Mouse (Mus musculus) embryonic fibroblast, embryonic 13.5 days (primary cell): ENCODE measurements around the gene Fbxw10.
A peak's percentile ranks its signal among the peaks of the same experiment; 100 is the strongest.

Experiments
- CTCF ChIP-seq: IDR thresholded peaks from 2 replicates; pipeline ENCODE4 v1.5.1; 2011; ENCODE audit warnings: mild to moderate bottlenecking, control low read depth, low read length, moderate library complexity, borderline replicate concordance; ENCODE audit not compliant: insufficient read depth
- POLR2A ChIP-seq: IDR thresholded peaks from 2 replicates; pipeline ENCODE4 v1.6.1; 2011; ENCODE audit warnings: low read depth, mild to moderate bottlenecking, control low read depth, low read length, moderate library complexity

GRCm38 (mm10) chr11:62879220-62880048 lies 32.6 kb downstream of the Fbxw10 start, which contains the start of gene Tvp23b:
- TF ChIP-seq POLR2A (peak; percentile 91), CTCF (no peak)
